Mouse (Mus musculus) G1E (cell line): ENCODE data around the gene Gm19345. TPM values are rescaled to one million over a fixed set of nuclear protein-coding genes. Genes with fewer than 3 reads are reported as not detected.

Experiments used
- ATAC-seq: 2 replicates; pipeline ENCODE4 v1.8.0; 2016; ENCODE audit warnings: mild to moderate bottlenecking; ENCODE audit not compliant: insufficient number of reproducible peaks, poor library complexity, low FRiP score, severe bottlenecking; ENCODE audit errors: extremely low read depth
- DNase-seq: peaks from one replicate; pipeline ENCODE4 v3.0.0; 2012; ENCODE audit warnings: low spot score
- H3K27me3 ChIP-seq: 2 replicates; pipeline ENCODE4 v1.6.1; 2012; ENCODE audit warnings: mild to moderate bottlenecking, low read length, inconsistent platforms; ENCODE audit not compliant: insufficient read depth
- H3K36me3 ChIP-seq: replicated peaks from 2 replicates; pipeline ENCODE3; 2012; ENCODE audit warnings: mild to moderate bottlenecking, inconsistent platforms
- H3K4me1 ChIP-seq: 2 replicates; pipeline ENCODE4 v1.6.1; 2012; ENCODE audit warnings: low read depth, low read length, inconsistent platforms, mixed read lengths; ENCODE audit not compliant: insufficient read depth
- H3K4me3 ChIP-seq: 2 replicates; pipeline ENCODE4 v1.5.1; 2012; ENCODE audit warnings: low read depth, mild to moderate bottlenecking, inconsistent platforms, low read length, moderate library complexity, mixed read lengths
- H3K9me3 ChIP-seq: replicated peaks from 2 replicates; pipeline ENCODE4 v1.6.1; 2012; ENCODE audit warnings: inconsistent platforms
- CTCF ChIP-seq: IDR thresholded peaks from 2 replicates; pipeline ENCODE4 v1.5.1; 2012; ENCODE audit warnings: low read depth, low read length, inconsistent platforms, mixed read lengths
- GATA1 ChIP-seq: IDR thresholded peaks from 2 replicates; pipeline ENCODE4 v1.6.1; 2012; ENCODE audit warnings: borderline replicate concordance, low read length, inconsistent platforms, mixed read lengths
- GATA2 ChIP-seq: IDR thresholded peaks from 2 replicates; pipeline ENCODE4 v1.6.1; 2012; ENCODE audit warnings: low read depth, low read length, inconsistent platforms, borderline replicate concordance
- POLR2AphosphoS5 ChIP-seq: IDR thresholded peaks from 2 replicates; pipeline ENCODE4 v1.6.1; 2012; ENCODE audit warnings: low read depth, low read length, inconsistent platforms; ENCODE audit not compliant: insufficient replicate concordance
- TAL1 ChIP-seq: conservative IDR thresholded peaks from 2 replicates; pipeline ENCODE4 v1.6.1; 2012; ENCODE audit warnings: low read depth, low read length, inconsistent platforms, mixed read lengths
- polyA plus RNA-seq: library from polyadenylated mRNA; stranded (reverse); fragments of >175 nt; gene quantifications from 2 replicates; pipeline ENCODE4 v1.2.3, GENCODE M21; 2012
- total RNA-seq, 2 experiments: library from RNA; stranded (forward) in 1 of 2; stranded (reverse) in 1 of 2; fragments of 200-1000 nt in 1 of 2; fragments of >200 nt in 1 of 2; fragmentation: Nextera tagmentation in 1 of 2; gene quantifications; 2 replicates each; pipeline ENCODE4 v1.2.3; 2014 to 2017

Gm19345 gene
- total and polyA plus RNA-seq, 3 experiments = not detected

- no peak for ATAC-seq
- TF ChIP-seq GATA2 = no peak
- no peak for TF ChIP-seq CTCF
- no peak for TF ChIP-seq TAL1
- TF ChIP-seq POLR2AphosphoS5 = no peak
- no peak for TF ChIP-seq GATA1
- Histone ChIP-seq H3K27me3 (peaks cover 3% of the 10 kb centered on the region; the same call in 1 of the 2 replicates), H3K36me3 (no peaks in the 10 kb centered on the region), H3K4me1 (peaks cover 15% of the 10 kb centered on the region), H3K4me3 (no peak overlapping the region), H3K9me3 (no peaks in the 10 kb centered on the region)
- no peak for DNase-seq
Measured at GRCm38 (mm10) chr7:19866490-19866889, 14.7 kb downstream of the Gm19345 start.

GRCm38 (mm10) chr7:19867751-19868399, 16.1 kb downstream of the Gm19345 start:
- TF ChIP-seq POLR2AphosphoS5 = no peak
- no peak for TF ChIP-seq CTCF
- no peak for TF ChIP-seq GATA2
- TF ChIP-seq TAL1 = no peak
- TF ChIP-seq GATA1 = no peak
- DNase-seq (no peak), ATAC-seq (no peak)
- Histone ChIP-seq H3K4me3 (no peak overlapping the region), H3K4me1 (peaks cover 22% of the 10 kb centered on the region), H3K36me3 (no peaks in the 10 kb centered on the region), H3K9me3 (no peaks in the 10 kb centered on the region), H3K27me3 (peaks cover 3% of the 10 kb centered on the region; the same call in 1 of the 2 replicates)

GRCm38 (mm10) chr7:19871137-19871621, 19.4 kb downstream of the Gm19345 start:
- no peaks in the 10 kb centered on the region for H3K27me3 ChIP-seq
- peak; percentile 85 for ATAC-seq
- no peaks in the 10 kb centered on the region for H3K9me3 ChIP-seq
- DNase-seq = peak; percentile 82
- H3K4me3 ChIP-seq = peak overlapping the region; percentile 57; the same call in 1 of the 2 replicates
- TF ChIP-seq GATA2 (no peak), TAL1 (no peak), GATA1 (no peak), POLR2AphosphoS5 (no peak), CTCF (no peak)
- H3K4me1 ChIP-seq = peaks cover 24% of the 10 kb centered on the region
- H3K36me3 ChIP-seq = no peaks in the 10 kb centered on the region

GRCm38 (mm10) chr7:19871943-19872601, 20.3 kb downstream of the Gm19345 start:
- DNase-seq (peak; percentile 27), ATAC-seq (no peak)
- Histone ChIP-seq H3K36me3 (no peaks in the 10 kb centered on the region), H3K9me3 (no peaks in the 10 kb centered on the region), H3K4me3 (no peak overlapping the region), H3K27me3 (no peaks in the 10 kb centered on the region), H3K4me1 (peaks cover 26% of the 10 kb centered on the region)
- TF ChIP-seq CTCF (peak; percentile 37; the same call in 1 of the 2 replicates), POLR2AphosphoS5 (no peak), TAL1 (no peak), GATA2 (no peak)

GRCm38 (mm10) chr7:19875948-19876682, 24.3 kb downstream of the Gm19345 start:
- TF ChIP-seq TAL1 (no peak), CTCF (peak; percentile 67)
- ATAC-seq = no peak

GRCm38 (mm10) chr7:19876781-19877425, 25.1 kb downstream of the Gm19345 start:
- TF ChIP-seq GATA1 (no peak), TAL1 (no peak), POLR2AphosphoS5 (no peak)
- H3K36me3 ChIP-seq = no peaks in the 10 kb centered on the region
- no peaks in the 10 kb centered on the region for H3K9me3 ChIP-seq
- ATAC-seq (peak; percentile 43), DNase-seq (no peak)
- H3K4me1 ChIP-seq = peaks cover 6% of the 10 kb centered on the region
- H3K27me3 ChIP-seq = peaks cover 3% of the 10 kb centered on the region; the same call in 1 of the 2 replicates
- H3K4me3 ChIP-seq = no peak overlapping the region

More at GRCm38 (mm10) chr7:19875948-19876682, 24.3 kb downstream of the Gm19345 start:
- H3K4me3 ChIP-seq = no peak overlapping the region
- H3K36me3 ChIP-seq = no peaks in the 10 kb centered on the region
- H3K9me3 ChIP-seq = no peaks in the 10 kb centered on the region
- DNase-seq = no peak
- H3K27me3 ChIP-seq = peaks cover 3% of the 10 kb centered on the region; the same call in 1 of the 2 replicates
- H3K4me1 ChIP-seq = peaks cover 14% of the 10 kb centered on the region
